In the genomic region with DNA sequence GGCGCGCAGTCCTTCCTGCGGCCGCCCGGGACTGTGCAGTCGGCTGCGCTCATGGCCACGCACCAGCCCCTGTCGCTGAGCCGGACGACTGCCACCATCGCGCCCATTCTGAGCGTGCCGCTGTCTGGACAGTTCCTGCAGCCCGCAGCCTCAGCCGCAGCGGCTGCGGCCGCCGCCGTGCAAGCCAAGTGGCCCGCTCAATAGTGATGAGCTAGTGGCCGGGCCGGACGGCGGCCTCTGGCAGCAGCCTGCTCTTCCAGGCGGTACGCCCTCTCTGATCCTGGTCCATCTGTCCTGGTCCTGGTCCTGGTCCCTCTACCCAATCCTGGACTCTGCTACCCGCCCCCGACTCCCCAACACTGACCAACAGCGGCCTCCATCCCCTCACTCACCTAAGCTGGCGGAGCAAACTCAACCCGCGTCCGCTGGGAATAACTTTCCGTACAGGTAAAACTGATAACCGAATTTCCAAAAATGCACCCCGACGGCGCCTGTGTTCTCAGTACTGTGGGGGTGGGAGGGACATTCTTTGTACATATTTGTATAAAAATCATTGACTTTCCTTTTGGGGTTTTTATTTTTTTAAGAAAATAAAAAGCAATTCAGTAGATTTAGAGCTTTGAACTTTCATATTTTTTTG, we compare ENCODE assay signal across 8 mouse cellular contexts. TPM values are rescaled to one million over a fixed set of nuclear protein-coding genes. Genes with fewer than 3 reads are reported as not detected.
DNase-seq lines count a peak whose midpoint lies in the region; ATAC-seq and TF ChIP-seq lines count a peak whose summit lies in the region.

No protein-coding gene starts in this region.

- peak overlapping the region; percentile 53 for H3K4me2 ChIP-seq in embryonic facial prominence, embryonic 13.5 days
- peak overlapping the region; percentile 39 for H3K4me2 ChIP-seq in hindbrain, embryonic 14.5 days (replicated peaks)
- no peak overlapping the region for H3K4me2 ChIP-seq in midbrain, postnatal 0 days (ENCODE audit: low read depth, low read length, poor library complexity, severe bottlenecking)

- H3K9ac ChIP-seq in embryonic facial prominence, embryonic 13.5 days = no peak overlapping the region
- peak overlapping the region; percentile 47 for H3K9ac ChIP-seq in hindbrain, embryonic 14.5 days
- no peak overlapping the region for H3K9ac ChIP-seq in midbrain, postnatal 0 days (replicated peaks; ENCODE audit: low read length, poor library complexity, severe bottlenecking)

- no peak for TF ChIP-seq CTCF in kidney, adult 2 months (conservative IDR thresholded peaks at IDR 0.05; ENCODE audit: insufficient read depth, insufficient read length, low read depth, low read length)
- TF ChIP-seq CTCF in midbrain, postnatal 0 days (IDR thresholded peaks at IDR 0.05) = no peak
- TF ChIP-seq CTCF in layer of hippocampus, adult 2 months (conservative IDR thresholded peaks at IDR 0.05) = no peak

- 3% methylated on average over 41 of the region's 41 CpGs for WGBS in kidney, adult 2 months
- 1% methylated on average over 31 of the region's 41 CpGs for WGBS in embryonic facial prominence, embryonic 13.5 days
- WGBS in hindbrain, embryonic 14.5 days = under 1% methylated on average over 35 of the region's 41 CpGs
- 1% methylated on average over 35 of the region's 41 CpGs for WGBS in midbrain, postnatal 0 days

- H3K9me3 ChIP-seq in embryonic facial prominence, embryonic 13.5 days = no peaks in the 10 kb centered on the region
- no peaks in the 10 kb centered on the region for H3K9me3 ChIP-seq in hindbrain, embryonic 14.5 days (ENCODE audit: control insufficient read depth, low read length)
- H3K9me3 ChIP-seq in midbrain, postnatal 0 days (ENCODE audit: low read length) = no peaks in the 10 kb centered on the region

- H3K27ac ChIP-seq in kidney, adult 2 months (ENCODE audit: insufficient read depth, low read depth, low read length) = no peak overlapping the region
- H3K27ac ChIP-seq in embryonic facial prominence, embryonic 13.5 days = no peak overlapping the region
- peak overlapping the region; percentile 69 for H3K27ac ChIP-seq in hindbrain, embryonic 14.5 days
- no peak overlapping the region for H3K27ac ChIP-seq in midbrain, postnatal 0 days (ENCODE audit: low read depth, low read length)
- H3K27ac ChIP-seq in layer of hippocampus, adult 2 months = no peak overlapping the region

- H3K27me3 ChIP-seq in kidney, adult 2 months (replicated peaks; ENCODE audit: control insufficient read depth, insufficient read depth, low read length) = peaks cover 32% of the 10 kb centered on the region
- H3K27me3 ChIP-seq in embryonic facial prominence, embryonic 13.5 days = peaks cover 97% of the 10 kb centered on the region
- peaks cover 85% of the 10 kb centered on the region for H3K27me3 ChIP-seq in hindbrain, embryonic 14.5 days (ENCODE audit: control insufficient read depth, insufficient read depth, low read length)
- peaks cover 55% of the 10 kb centered on the region for H3K27me3 ChIP-seq in midbrain, postnatal 0 days (ENCODE audit: insufficient read depth, low read length)

- ATAC-seq in embryonic facial prominence, embryonic 13.5 days (ENCODE audit: insufficient number of reproducible peaks, insufficient read depth, low FRiP score, low TSS enrichment, low read depth) = peak; percentile 24; the same call in 1 of the 2 replicates
- peak; percentile 33; the same call in 1 of the 2 replicates for ATAC-seq in hindbrain, embryonic 14.5 days (ENCODE audit: low FRiP score)
- no peak for ATAC-seq in midbrain, postnatal 0 days (ENCODE audit: low FRiP score)

- no peak overlapping the region for H3K4me3 ChIP-seq in kidney, adult 2 months (ENCODE audit: insufficient read depth, low read depth, low read length)
- peak overlapping the region; percentile 37 for H3K4me3 ChIP-seq in embryonic facial prominence, embryonic 13.5 days
- peak overlapping the region; percentile 35 for H3K4me3 ChIP-seq in hindbrain, embryonic 14.5 days (replicated peaks; ENCODE audit: low read length)
- H3K4me3 ChIP-seq in midbrain, postnatal 0 days (ENCODE audit: low read depth, low read length) = peak overlapping the region; percentile 28; the same call in 1 of the 2 replicates
- H3K4me3 ChIP-seq in layer of hippocampus, adult 2 months = no peak overlapping the region

- DNase-seq in kidney, postnatal 4 days = peak; percentile 39 to 49
- no peak for DNase-seq in kidney, adult 2 months
- no peak for DNase-seq in hindbrain, embryonic 14.5 days (ENCODE audit: low spot score)
- no peak for DNase-seq in midbrain, postnatal 0 days (ENCODE audit: low spot score)
- no peak for DNase-seq in layer of hippocampus, adult 9-11 months
- DNase-seq in layer of hippocampus, adult 2 months (ENCODE audit: low spot score in 2 of 2) = no peak
- no peak for DNase-seq in left cerebral cortex, adult 18-20 months (ENCODE audit: low spot score in 2 of 2)

- TF ChIP-seq POLR2A in kidney, adult 2 months (IDR thresholded peaks at IDR 0.05; ENCODE audit: low read depth, low read length) = no peak

- no peaks in the 10 kb centered on the region for H3K4me1 ChIP-seq in kidney, adult 2 months (ENCODE audit: control insufficient read depth, insufficient read depth, low read length)
- H3K4me1 ChIP-seq in embryonic facial prominence, embryonic 13.5 days = peaks cover 36% of the 10 kb centered on the region
- peaks cover 11% of the 10 kb centered on the region; the same call in 1 of the 2 replicates for H3K4me1 ChIP-seq in hindbrain, embryonic 14.5 days (replicated peaks; ENCODE audit: control insufficient read depth, insufficient read depth, low read length)
- no peaks in the 10 kb centered on the region for H3K4me1 ChIP-seq in midbrain, postnatal 0 days (ENCODE audit: insufficient read depth, low read length)

- no peaks in the 10 kb centered on the region for H3K36me3 ChIP-seq in kidney, adult 2 months (ENCODE audit: control insufficient read depth, insufficient read depth, low read length)
- no peaks in the 10 kb centered on the region for H3K36me3 ChIP-seq in embryonic facial prominence, embryonic 13.5 days
- H3K36me3 ChIP-seq in hindbrain, embryonic 14.5 days (replicated peaks; ENCODE audit: control insufficient read depth, insufficient read depth) = no peaks in the 10 kb centered on the region
- no peaks in the 10 kb centered on the region for H3K36me3 ChIP-seq in midbrain, postnatal 0 days (ENCODE audit: insufficient read depth, low read length)

RNA-seq across cellular contexts. Expression of gene Foxd3, which starts 1.9 kb away (rescaled TPM):
- polyA plus RNA-seq in kidney, adult 2 months (2012; rRNA removed) = 0.06 and 0.11 TPM in 2 replicates
- 0.90 and 1.0 TPM in 2 replicates for polyA plus RNA-seq in embryonic facial prominence, embryonic 13.5 days (2015; fragmentation: Nextera tagmentation; extraction: Ambion mirVana)
- polyA plus RNA-seq in hindbrain, embryonic 14.5 days (2014; fragmentation: Nextera tagmentation; extraction: Ambion mirVana) = 1.5 and 1.8 TPM in 2 replicates
- 0.71 and 1.0 TPM in 2 replicates for total RNA-seq in midbrain, postnatal 0 days (2014; rRNA removed)
- polyA plus RNA-seq in midbrain, postnatal 0 days (2015; fragmentation: Nextera tagmentation; extraction: Ambion mirVana) = not detected in 2 replicates
- not detected for total RNA-seq in layer of hippocampus, adult 2 months (2021)
- not detected for total RNA-seq in left cerebral cortex, adult 18-20 months (2021)

RNA-seq across cellular contexts. Expression of gene Alg6, which starts 57.5 kb away (rescaled TPM):
- 4.2 and 5.0 TPM in 2 replicates for polyA plus RNA-seq in kidney, adult 2 months (2012; rRNA removed)
- 20.0 and 21.9 TPM in 2 replicates for polyA plus RNA-seq in embryonic facial prominence, embryonic 13.5 days (2015; fragmentation: Nextera tagmentation; extraction: Ambion mirVana)
- 13.2 and 13.6 TPM in 2 replicates for polyA plus RNA-seq in hindbrain, embryonic 14.5 days (2014; fragmentation: Nextera tagmentation; extraction: Ambion mirVana)
- total RNA-seq in midbrain, postnatal 0 days (2014; rRNA removed) = 18.2 and 29.5 TPM in 2 replicates
- 13.9 and 14.2 TPM in 2 replicates for polyA plus RNA-seq in midbrain, postnatal 0 days (2015; fragmentation: Nextera tagmentation; extraction: Ambion mirVana)
- 10 to 100 TPM; 12.5 TPM for total RNA-seq in layer of hippocampus, adult 2 months (2021)
- total RNA-seq in left cerebral cortex, adult 18-20 months (2021) = 10 to 100 TPM in 1 of 2 experiments, 1 to 10 TPM in 1; 9.0 to 13.9 TPM

Comparison
In these comparisons a context has a peak if more than half of its experiments do, and no peak if none do; other contexts are left out.
1. DNase-seq: peak in kidney, postnatal 4 days (2 of 2); none in kidney, adult 2 months (single experiment), hindbrain, embryonic 14.5 days (single experiment), midbrain, postnatal 0 days (single experiment), layer of hippocampus, adult 9-11 months (single experiment), layer of hippocampus, adult 2 months (0 of 2) and left cerebral cortex, adult 18-20 months (0 of 2).
2. H3K4me3 ChIP-seq: peak in embryonic facial prominence, embryonic 13.5 days (single experiment), hindbrain, embryonic 14.5 days (single experiment) and midbrain, postnatal 0 days (single experiment); none in kidney, adult 2 months (single experiment) and layer of hippocampus, adult 2 months (single experiment).